Mouse (Mus musculus): ENCODE measurements at regions not wholly inside any gene's neighbourhood (a gene's known extent, or its start where the extent isn't known, plus 50 kb on each side); places are given as distances from the start of the nearest gene placed in this dataset.

DNA sequence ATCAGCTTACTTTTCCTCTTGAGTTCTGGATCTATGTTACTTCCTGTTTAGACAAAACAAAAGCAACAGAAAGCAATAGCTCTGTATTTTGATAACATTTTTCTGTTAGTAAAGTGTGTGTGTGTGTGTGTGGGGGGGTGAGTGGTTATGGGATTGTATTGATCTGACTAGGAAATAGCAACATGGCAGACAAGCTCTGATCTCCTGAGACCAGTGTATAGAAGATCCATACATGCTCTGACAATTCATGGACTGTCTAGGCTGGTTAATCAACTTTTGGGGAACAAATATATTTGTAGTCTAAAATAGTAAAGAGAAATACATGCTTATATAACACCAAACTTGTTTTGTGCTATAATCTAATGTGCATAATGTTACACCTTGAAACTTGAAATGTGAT is 124.7 kb upstream of the Defb41 start:
- DNase-seq (ENCODE audit: low spot score) = no peak

DNA sequence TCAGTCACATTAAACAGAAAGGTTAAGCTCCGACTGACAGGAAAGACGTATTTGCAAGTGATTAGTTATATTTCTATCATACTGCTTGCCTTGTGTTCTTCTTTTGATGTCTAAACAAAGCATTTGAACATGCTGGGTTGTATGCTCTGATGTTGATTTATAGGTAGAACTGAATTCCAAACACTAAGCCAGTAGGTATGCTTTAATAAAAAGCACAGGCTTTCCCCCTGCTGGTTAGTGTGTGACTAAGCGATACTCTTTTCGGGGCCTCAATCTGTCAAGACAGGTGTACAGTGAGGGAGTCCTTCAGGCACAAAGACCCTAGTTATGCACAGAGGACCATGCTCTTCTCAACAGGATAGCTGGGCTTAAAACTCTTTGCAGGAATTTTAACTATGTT is 119.1 kb upstream of the Defb41 start:
- DNase-seq (ENCODE audit: low spot score) = no peak

GRCm38 (mm10) chr1:18359951-18360731 is 95.2 kb upstream of the Defb41 start:
- DNase-seq (ENCODE audit: low spot score) = no peak

GRCm38 (mm10) chr1:18338871-18339270 is 73.9 kb upstream of the Defb41 start:
- DNase-seq (ENCODE audit: low spot score) = no peak
